Mouse (Mus musculus): ENCODE measurements around the gene Ormdl2. TPM values are rescaled to one million over a fixed set of nuclear protein-coding genes. Genes with fewer than 3 reads are reported as not detected.

Gene Ormdl2
- polyA plus RNA-seq, 1 experiment = not detected

DNA sequence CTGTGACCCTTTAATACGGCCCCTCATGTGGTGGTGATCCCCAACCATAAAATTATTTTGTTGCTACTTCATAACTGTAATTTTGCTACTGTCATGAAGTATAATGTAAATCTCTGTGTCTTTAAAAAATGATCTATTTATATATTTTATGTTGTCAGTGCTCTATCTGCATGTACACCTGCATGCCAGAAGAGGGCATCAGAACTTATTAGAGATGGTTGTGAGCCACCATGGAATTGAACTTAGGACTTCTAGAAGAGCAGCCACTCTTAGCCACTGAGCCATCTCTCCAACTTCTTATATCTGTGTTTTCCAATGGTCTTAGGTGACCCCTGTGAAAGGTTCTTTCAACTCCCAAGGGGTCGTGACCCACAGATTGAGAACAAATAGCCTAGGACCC lies 48.5 kb downstream of the Ormdl2 start:
- no peaks in the 10 kb centered on the region for H3K4me1 ChIP-seq (ENCODE audit: control insufficient read depth, insufficient read depth, low read length)
- no peak overlapping the region for H3K4me3 ChIP-seq (ENCODE audit: insufficient read depth, low read depth, low read length)
- 75% methylated on average over 2 of the region's 2 CpGs for WGBS
- no peak overlapping the region for H3K27ac ChIP-seq (ENCODE audit: insufficient read depth, low read depth, low read length)
- TF ChIP-seq POLR2A (IDR thresholded peaks at IDR 0.05; ENCODE audit: insufficient read depth, low read depth, low read length) = no peak
- no peak for TF ChIP-seq CTCF (IDR thresholded peaks at IDR 0.05; ENCODE audit: insufficient read depth, low read depth, low read length)

Other genes with a start within 250 kb of the Ormdl2 start
- not detected in 2 replicates for gene Erbb3, start 232.0 kb downstream of the Ormdl2 start, polyA plus RNA-seq (2012; ENCODE audit: insufficient read depth, insufficient read length, low replicate concordance, missing spikeins)
- not detected in 2 replicates for gene Rps26, start 194.9 kb downstream of the Ormdl2 start, polyA plus RNA-seq (2012; ENCODE audit: insufficient read depth, insufficient read length, low replicate concordance, missing spikeins)
- not detected in 2 replicates for gene Ikzf4, start 175.7 kb downstream of the Ormdl2 start, polyA plus RNA-seq (2012; ENCODE audit: insufficient read depth, insufficient read length, low replicate concordance, missing spikeins)
- not detected in 2 replicates for gene Suox, start 147.6 kb downstream of the Ormdl2 start, polyA plus RNA-seq (2012; ENCODE audit: insufficient read depth, insufficient read length, low replicate concordance, missing spikeins)
- gene Rab5b, start 125.4 kb downstream of the Ormdl2 start, polyA plus RNA-seq (2012; ENCODE audit: insufficient read depth, insufficient read length, low replicate concordance, missing spikeins) = not detected in 2 replicates
- gene Pmel, start 117.5 kb downstream of the Ormdl2 start, polyA plus RNA-seq (2012; ENCODE audit: insufficient read depth, insufficient read length, low replicate concordance, missing spikeins) = not detected in 2 replicates
- gene Cdk2, start 116.6 kb downstream of the Ormdl2 start, polyA plus RNA-seq (2012; ENCODE audit: insufficient read depth, insufficient read length, low replicate concordance, missing spikeins) = not detected in 2 replicates
- gene Dgka, start 76.8 kb downstream of the Ormdl2 start, polyA plus RNA-seq (2012; ENCODE audit: insufficient read depth, insufficient read length, low replicate concordance, missing spikeins) = 167 TPM in 1 of 2 replicates, not detected in the other
- gene Pym1, start 73.8 kb downstream of the Ormdl2 start, polyA plus RNA-seq (2012; ENCODE audit: insufficient read depth, insufficient read length, low replicate concordance, missing spikeins) = not detected in 2 replicates
- not detected in 2 replicates for gene Mmp19, start 30.7 kb downstream of the Ormdl2 start, polyA plus RNA-seq (2012; ENCODE audit: insufficient read depth, insufficient read length, low replicate concordance, missing spikeins)
- gene Dnajc14, start 17.6 kb downstream of the Ormdl2 start, polyA plus RNA-seq (2012; ENCODE audit: insufficient read depth, insufficient read length, low replicate concordance, missing spikeins) = not detected in 2 replicates
- gene Tmem198b, start 17.3 kb downstream of the Ormdl2 start, polyA plus RNA-seq (2012; ENCODE audit: insufficient read depth, insufficient read length, low replicate concordance, missing spikeins) = not detected in 2 replicates
- not detected in 2 replicates for gene Sarnp, start 4.3 kb downstream of the Ormdl2 start, polyA plus RNA-seq (2012; ENCODE audit: insufficient read depth, insufficient read length, low replicate concordance, missing spikeins)
- gene Gdf11, start 70.1 kb upstream of the Ormdl2 start, polyA plus RNA-seq (2012; ENCODE audit: insufficient read depth, insufficient read length, low replicate concordance, missing spikeins) = not detected in 2 replicates
- gene Cd63, start 79.3 kb upstream of the Ormdl2 start, polyA plus RNA-seq (2012; ENCODE audit: insufficient read depth, insufficient read length, low replicate concordance, missing spikeins) = not detected in 2 replicates
- gene Rdh5, start 101.2 kb upstream of the Ormdl2 start, polyA plus RNA-seq (2012; ENCODE audit: insufficient read depth, insufficient read length, low replicate concordance, missing spikeins) = not detected in 2 replicates
- gene Bloc1s1, start 102.4 kb upstream of the Ormdl2 start, polyA plus RNA-seq (2012; ENCODE audit: insufficient read depth, insufficient read length, low replicate concordance, missing spikeins) = not detected in 2 replicates
- not detected in 2 replicates for gene Itga7, start 112.2 kb upstream of the Ormdl2 start, polyA plus RNA-seq (2012; ENCODE audit: insufficient read depth, insufficient read length, low replicate concordance, missing spikeins)
- gene Mettl7b, start 139.3 kb upstream of the Ormdl2 start, polyA plus RNA-seq (2012; ENCODE audit: insufficient read depth, insufficient read length, low replicate concordance, missing spikeins) = not detected in 2 replicates
- not detected in 2 replicates for gene Olfr9, start 167.8 kb upstream of the Ormdl2 start, polyA plus RNA-seq (2012; ENCODE audit: insufficient read depth, insufficient read length, low replicate concordance, missing spikeins)
- gene Olfr763, start 189.1 kb upstream of the Ormdl2 start, polyA plus RNA-seq (2012; ENCODE audit: insufficient read depth, insufficient read length, low replicate concordance, missing spikeins) = not detected in 2 replicates
- not detected in 2 replicates for gene Olfr764-ps1, start 218.3 kb upstream of the Ormdl2 start, polyA plus RNA-seq (2012; ENCODE audit: insufficient read depth, insufficient read length, low replicate concordance, missing spikeins)
- not detected in 2 replicates for gene Olfr765, start 228.4 kb upstream of the Ormdl2 start, polyA plus RNA-seq (2012; ENCODE audit: insufficient read depth, insufficient read length, low replicate concordance, missing spikeins)
- gene Olfr766-ps1, start 247.3 kb upstream of the Ormdl2 start, polyA plus RNA-seq (2012; ENCODE audit: insufficient read depth, insufficient read length, low replicate concordance, missing spikeins) = not detected in 2 replicates